Mouse (Mus musculus) G1E (cell line): Measurements from ENCODE around the gene Dnajc11.

Experiments used
- CTCF ChIP-seq: IDR thresholded peaks from 2 replicates; pipeline ENCODE4 v1.5.1; 2012; ENCODE audit warnings: low read depth, low read length, inconsistent platforms, mixed read lengths
- GATA1 ChIP-seq: IDR thresholded peaks from 2 replicates; pipeline ENCODE4 v1.6.1; 2012; ENCODE audit warnings: borderline replicate concordance, low read length, inconsistent platforms, mixed read lengths
- POLR2AphosphoS5 ChIP-seq: IDR thresholded peaks from 2 replicates; pipeline ENCODE4 v1.6.1; 2012; ENCODE audit warnings: low read depth, low read length, inconsistent platforms; ENCODE audit not compliant: insufficient replicate concordance
- TAL1 ChIP-seq: conservative IDR thresholded peaks from 2 replicates; pipeline ENCODE4 v1.6.1; 2012; ENCODE audit warnings: low read depth, low read length, inconsistent platforms, mixed read lengths

DNA sequence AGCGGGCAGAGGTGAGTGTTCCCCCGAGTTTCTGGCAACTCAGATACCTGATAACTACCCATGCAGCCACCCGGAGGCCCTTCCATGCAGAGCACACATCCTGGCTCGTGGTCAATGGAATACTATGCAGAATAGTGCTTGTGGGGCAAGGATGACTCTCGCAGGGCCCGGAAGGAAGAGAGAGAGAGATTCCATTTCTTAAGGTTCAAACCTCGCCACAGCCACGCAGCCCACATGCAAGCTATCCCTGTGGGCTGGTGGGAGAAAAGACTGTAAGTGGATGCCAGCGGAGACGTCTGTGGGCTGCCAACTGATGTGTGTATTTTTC, 54.5 kb downstream of the Dnajc11 start:
- no peak for TF ChIP-seq CTCF
- TF ChIP-seq POLR2AphosphoS5: no peak
- TF ChIP-seq GATA1: no peak
- TF ChIP-seq TAL1: no peak
